In genomic region chr4:148035440-148035839, GRCm38 (mm10) we compare ENCODE assay signal across 35 mouse cellular contexts. TPM values are rescaled to one million over a fixed set of nuclear protein-coding genes. Genes with fewer than 3 reads are reported as not detected.
DNase-seq lines count a peak whose midpoint lies in the region; ATAC-seq and TF ChIP-seq lines count a peak whose summit lies in the region.
"Had no signal": no experiment of that assay in that cellular context is flagged by ENCODE, and none has a peak within 500 bp of the region (broad histone marks: within the 10 kb centered on the region; RNA-seq: fewer than 3 reads in every experiment).

No protein-coding gene starts in this region.

- no peak for ATAC-seq in kidney, embryonic 14.5 days (ENCODE audit: low FRiP score, low TSS enrichment)
- ATAC-seq in intestine, postnatal 0 days = no peak
- ATAC-seq: activated CD4-positive, CD25-positive, alpha-beta regulatory T cell, adult 4 months; CD4-positive, CD25-positive, alpha-beta regulatory T cell, adult 4 months; forebrain, embryonic 15.5 days; hindbrain, embryonic 16.5 days; Patski had no signal

- no peak overlapping the region for H3K4me3 ChIP-seq in kidney, embryonic 14.5 days (ENCODE audit: low read length)
- no peak overlapping the region for H3K4me3 ChIP-seq in intestine, postnatal 0 days (ENCODE audit: low read depth, low read length)
- H3K4me3 ChIP-seq: embryonic facial prominence, embryonic 10.5 days; embryonic facial prominence, embryonic 13.5 days; erythroblast, embryonic 14.5 days; forebrain, embryonic 12.5 days; forebrain, embryonic 15.5 days; heart, embryonic 12.5 days; heart, embryonic 15.5 days; hindbrain, embryonic 10.5 days; hindbrain, embryonic 13.5 days had no signal

- no peak for TF ChIP-seq CTCF in intestine, postnatal 0 days (IDR thresholded peaks at IDR 0.05; ENCODE audit: low read depth)

- peaks cover 17% of the 10 kb centered on the region; the same call in 1 of the 2 replicates for H3K36me3 ChIP-seq in kidney, embryonic 14.5 days (ENCODE audit: control insufficient read depth, insufficient read depth, low read length)
- no peaks in the 10 kb centered on the region for H3K36me3 ChIP-seq in intestine, postnatal 0 days (ENCODE audit: control insufficient read depth, insufficient read depth)

- no peak overlapping the region for H3K27ac ChIP-seq in kidney, embryonic 14.5 days (ENCODE audit: low read depth, low read length)
- H3K27ac ChIP-seq in intestine, postnatal 0 days (ENCODE audit: low read depth, low read length) = no peak overlapping the region
- H3K27ac ChIP-seq: embryonic facial prominence, embryonic 10.5 days; embryonic facial prominence, embryonic 13.5 days; forebrain, embryonic 12.5 days; forebrain, embryonic 15.5 days; heart, embryonic 15.5 days; hindbrain, embryonic 10.5 days; hindbrain, embryonic 13.5 days had no signal

- H3K9me3 ChIP-seq in kidney, embryonic 14.5 days (ENCODE audit: control insufficient read depth, low read length) = no peaks in the 10 kb centered on the region
- no peaks in the 10 kb centered on the region for H3K9me3 ChIP-seq in intestine, postnatal 0 days (ENCODE audit: control insufficient read depth)
- H3K9me3 ChIP-seq: embryonic facial prominence, embryonic 10.5 days; embryonic facial prominence, embryonic 13.5 days; forebrain, embryonic 12.5 days; forebrain, embryonic 15.5 days; G1E; heart, embryonic 12.5 days; heart, embryonic 15.5 days; hindbrain, embryonic 10.5 days; hindbrain, embryonic 13.5 days had no signal

- H3K27me3 ChIP-seq in kidney, embryonic 14.5 days (ENCODE audit: control insufficient read depth, insufficient read depth, low read length) = no peaks in the 10 kb centered on the region
- H3K27me3 ChIP-seq in intestine, postnatal 0 days (replicated peaks; ENCODE audit: control insufficient read depth, insufficient read depth, low read length) = no peaks in the 10 kb centered on the region
- H3K27me3 ChIP-seq: embryonic facial prominence, embryonic 13.5 days; forebrain, embryonic 12.5 days; forebrain, embryonic 15.5 days; heart, embryonic 12.5 days; heart, embryonic 15.5 days; hindbrain, embryonic 13.5 days; Patski had no signal

- H3K4me2 ChIP-seq in kidney, embryonic 14.5 days (replicated peaks; ENCODE audit: low read depth, low read length) = no peak overlapping the region
- H3K4me2 ChIP-seq in intestine, postnatal 0 days (replicated peaks; ENCODE audit: low read depth) = no peak overlapping the region
- H3K4me2 ChIP-seq: embryonic facial prominence, embryonic 13.5 days; forebrain, embryonic 12.5 days; forebrain, embryonic 15.5 days; heart, embryonic 12.5 days; heart, embryonic 15.5 days; hindbrain, embryonic 13.5 days had no signal

- 93% methylated on average over 3 of the region's 3 CpGs for WGBS in kidney, embryonic 14.5 days
- WGBS in intestine, postnatal 0 days = 76% methylated on average over 3 of the region's 3 CpGs

- peaks cover 16% of the 10 kb centered on the region for H3K4me1 ChIP-seq in kidney, embryonic 14.5 days (ENCODE audit: control insufficient read depth, insufficient read depth, low read length)
- H3K4me1 ChIP-seq in intestine, postnatal 0 days (replicated peaks; ENCODE audit: control insufficient read depth, insufficient read depth, low read length) = peaks cover 10% of the 10 kb centered on the region; the same call in 1 of the 2 replicates

- no peak overlapping the region for H3K9ac ChIP-seq in kidney, embryonic 14.5 days (ENCODE audit: low read depth, low read length)
- H3K9ac ChIP-seq in intestine, postnatal 0 days (ENCODE audit: low read depth, low read length) = no peak overlapping the region
- H3K9ac ChIP-seq: embryonic facial prominence, embryonic 13.5 days; forebrain, embryonic 12.5 days; forebrain, embryonic 15.5 days; heart, embryonic 12.5 days; heart, embryonic 15.5 days; hindbrain, embryonic 13.5 days had no signal

- peak; percentile 60 for DNase-seq in kidney, adult 9 months
- peak; percentile 35 to 68 for DNase-seq in kidney, postnatal 25 days
- DNase-seq in kidney, adult 11 months = no peak
- DNase-seq in R1 (ENCODE audit: low read depth, low spot score) = peak; percentile 52
- no peak for DNase-seq in adrenal gland, postnatal 25 days
- DNase-seq: adrenal gland, adult 8-10 months; adrenal gland, postnatal 36 days; cerebellum, adult 18-20 months; cerebellum, postnatal 10 days; cerebellum, postnatal 36 days; embryo, embryonic 11 days; gastrocnemius, postnatal 25 days; heart, adult 18-20 months; heart, postnatal 10 days; heart, postnatal 36 days had no signal

RNA-seq across cellular contexts. Expression of gene Clcn6, which starts 3.2 kb away (rescaled TPM):
- 4.0 and 6.0 TPM in 2 replicates for polyA plus RNA-seq in kidney, embryonic 14.5 days (2014; fragmentation: Nextera tagmentation; extraction: Ambion mirVana)
- polyA plus RNA-seq in intestine, postnatal 0 days (2015; fragmentation: Nextera tagmentation; extraction: Ambion mirVana) = 2.5 and 3.1 TPM in 2 replicates
- total RNA-seq in adrenal gland, postnatal 25 days (2021) = 11.1 and 12.7 TPM in 2 replicates

RNA-seq across cellular contexts. Expression of gene Mthfr, which starts 3.4 kb away (rescaled TPM):
- 11.8 and 19.7 TPM in 2 replicates for polyA plus RNA-seq in kidney, embryonic 14.5 days (2014; fragmentation: Nextera tagmentation; extraction: Ambion mirVana)
- 11.7 and 12.6 TPM in 2 replicates for polyA plus RNA-seq in intestine, postnatal 0 days (2015; fragmentation: Nextera tagmentation; extraction: Ambion mirVana)
- total RNA-seq in adrenal gland, postnatal 25 days (2021) = 32.1 and 33.6 TPM in 2 replicates

RNA-seq across cellular contexts. Expression of gene Nppa, which starts 34.9 kb away (rescaled TPM):
- polyA plus RNA-seq in kidney, embryonic 14.5 days (2014; fragmentation: Nextera tagmentation; extraction: Ambion mirVana) = 0.45 TPM in 1 of 2 replicates, not detected in the other
- 1.4 TPM in 2 replicates for polyA plus RNA-seq in intestine, postnatal 0 days (2015; fragmentation: Nextera tagmentation; extraction: Ambion mirVana)
- not detected in 2 replicates for total RNA-seq in adrenal gland, postnatal 25 days (2021)
- total RNA-seq: adrenal gland, adult 8-10 months; adrenal gland, postnatal 36 days; G1E; gastrocnemius, postnatal 25 days had no signal
- polyA plus RNA-seq: activated CD4-positive, CD25-positive, alpha-beta regulatory T cell, adult 4 months; C2C12; CD4-positive, CD25-positive, alpha-beta regulatory T cell, adult 4 months; erythroblast, embryonic 14.5 days; G1E; gonadal fat pad, adult 2 months had no signal

RNA-seq across cellular contexts. Expression of gene Nppb, which starts 49.9 kb away (rescaled TPM):
- not detected in 2 replicates for polyA plus RNA-seq in kidney, embryonic 14.5 days (2014; fragmentation: Nextera tagmentation; extraction: Ambion mirVana)
- not detected in 2 replicates for polyA plus RNA-seq in intestine, postnatal 0 days (2015; fragmentation: Nextera tagmentation; extraction: Ambion mirVana)
- total RNA-seq in adrenal gland, postnatal 25 days (2021) = not detected in 2 replicates
- total RNA-seq: G1E; gastrocnemius, adult 8-10 months; gastrocnemius, postnatal 25 days had no signal
- polyA plus RNA-seq: activated CD4-positive, CD25-positive, alpha-beta regulatory T cell, adult 4 months; CD4-positive, CD25-positive, alpha-beta regulatory T cell, adult 4 months; cortical plate, adult 2 months; erythroblast, embryonic 14.5 days; forebrain, embryonic 12.5 days; forebrain, embryonic 15.5 days; G1E; gonadal fat pad, adult 2 months; hindbrain, embryonic 10.5 days had no signal

RNA-seq across cellular contexts. Expression of gene Agtrap, which starts 52.4 kb away (rescaled TPM):
- polyA plus RNA-seq in kidney, embryonic 14.5 days (2014; fragmentation: Nextera tagmentation; extraction: Ambion mirVana) = 17.4 and 22.8 TPM in 2 replicates
- 27.7 and 31.3 TPM in 2 replicates for polyA plus RNA-seq in intestine, postnatal 0 days (2015; fragmentation: Nextera tagmentation; extraction: Ambion mirVana)
- 75.0 and 117 TPM in 2 replicates for total RNA-seq in adrenal gland, postnatal 25 days (2021)

Comparison
In these comparisons a context has a peak if more than half of its experiments do, and no peak if none do; other contexts are left out.
1. DNase-seq: peak in kidney, adult 9 months (single experiment), kidney, postnatal 25 days (2 of 2) and R1 (single experiment); none in kidney, adult 11 months (single experiment) and adrenal gland, postnatal 25 days (single experiment).